ENCODE assay signal across 14 mouse cellular contexts in the genomic region with DNA sequence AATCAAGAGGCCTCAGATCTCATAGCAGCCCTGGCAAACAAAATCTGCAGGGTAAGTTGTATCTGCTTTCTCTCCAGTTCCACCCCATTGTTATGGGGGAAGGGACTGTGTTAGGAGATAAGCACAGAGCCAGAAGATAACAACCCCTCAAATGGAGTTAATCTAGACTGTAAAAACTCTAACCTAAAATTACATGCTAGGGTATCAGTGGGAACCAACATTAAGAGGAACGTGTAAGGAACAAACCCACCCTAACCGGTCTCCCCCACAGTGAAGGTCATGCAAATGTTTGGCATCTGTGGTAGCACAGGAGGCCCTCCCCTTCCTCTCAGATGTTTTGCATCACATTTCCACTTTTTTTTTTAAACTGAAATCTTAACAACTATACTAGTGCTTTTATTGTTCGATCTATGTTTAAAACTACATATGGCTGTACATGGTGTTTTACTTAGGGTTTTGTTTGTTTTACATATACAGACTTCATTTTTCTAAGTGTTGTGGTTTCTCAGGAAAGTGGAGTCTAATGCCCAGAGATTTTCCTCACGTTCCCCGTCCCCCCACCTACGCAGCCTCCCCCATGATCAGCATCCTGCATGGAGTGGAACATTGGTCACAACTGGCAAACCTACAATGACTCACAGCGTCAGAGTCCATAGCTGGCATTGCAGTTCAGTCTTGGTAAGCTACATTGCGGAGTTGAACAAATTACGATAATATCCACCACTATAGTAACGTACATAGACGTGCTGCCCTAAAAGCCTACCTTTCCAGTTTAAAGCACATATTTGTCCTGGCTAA. TPM values are rescaled to one million over a fixed set of nuclear protein-coding genes. Genes with fewer than 3 reads are reported as not detected.
DNase-seq lines count a peak whose midpoint lies in the region; ATAC-seq and TF ChIP-seq lines count a peak whose summit lies in the region.
"Had no signal": no experiment of that assay in that cellular context is flagged by ENCODE, and none has a peak within 500 bp of the region (broad histone marks: within the 10 kb centered on the region; RNA-seq: fewer than 3 reads in every experiment).

No protein-coding gene starts in this region.

- H3K4me3 ChIP-seq in heart, embryonic 11.5 days (ENCODE audit: low read depth, low read length): no peak overlapping the region
- no peak overlapping the region for H3K4me3 ChIP-seq in heart, adult 2 months
- H3K4me3 ChIP-seq in lung, embryonic 14.5 days (ENCODE audit: low read depth, low read length): no peak overlapping the region
- no peak overlapping the region for H3K4me3 ChIP-seq in kidney, embryonic 14.5 days (ENCODE audit: low read length)
- no peak overlapping the region for H3K4me3 ChIP-seq in forebrain, postnatal 0 days (ENCODE audit: low read depth, low read length)
- H3K4me3 ChIP-seq: hindbrain, embryonic 10.5 days had no signal

- no peak for DNase-seq in heart, adult 2 months
- no peak for DNase-seq in lung, embryonic 14.5 days
- no peak for DNase-seq in lung, postnatal 10 days
- peak; percentile 19 for DNase-seq in A20 (ENCODE audit: low read depth, low spot score)
- DNase-seq in induced T-regulatory cell, adult 2 months (ENCODE audit: low read depth): peak; percentile 44
- DNase-seq in forebrain, postnatal 0 days: no peak
- DNase-seq: cerebellum, adult 11 months; kidney, postnatal 36 days; left cerebral cortex, postnatal 4 days; lung, adult 2 months had no signal

- H3K36me3 ChIP-seq in heart, embryonic 11.5 days (ENCODE audit: control insufficient read depth, insufficient read depth, low read length): no peaks in the 10 kb centered on the region
- no peaks in the 10 kb centered on the region for H3K36me3 ChIP-seq in heart, adult 2 months (ENCODE audit: control insufficient read depth, insufficient read depth, low read length)
- H3K36me3 ChIP-seq in lung, embryonic 14.5 days (ENCODE audit: insufficient read depth): no peaks in the 10 kb centered on the region
- no peaks in the 10 kb centered on the region for H3K36me3 ChIP-seq in kidney, embryonic 14.5 days (ENCODE audit: control insufficient read depth, insufficient read depth, low read length)
- H3K36me3 ChIP-seq in forebrain, postnatal 0 days (ENCODE audit: insufficient read depth): 0 out of 2 replicates have a peak, but pooled peaks cover 4% of the 10 kb centered on the region

- no peaks in the 10 kb centered on the region for H3K9me3 ChIP-seq in heart, embryonic 11.5 days (replicated peaks; ENCODE audit: control insufficient read depth, low read length)
- no peaks in the 10 kb centered on the region for H3K9me3 ChIP-seq in lung, embryonic 14.5 days (ENCODE audit: low read depth, low read length)
- no peaks in the 10 kb centered on the region for H3K9me3 ChIP-seq in kidney, embryonic 14.5 days (ENCODE audit: control insufficient read depth, low read length)
- H3K9me3 ChIP-seq in forebrain, postnatal 0 days (ENCODE audit: low read length): no peaks in the 10 kb centered on the region
- H3K9me3 ChIP-seq: hindbrain, embryonic 10.5 days had no signal

- 0 out of 2 replicates have a peak overlapping the region, but pooled peaks have one; percentile 17 for H3K27ac ChIP-seq in heart, embryonic 11.5 days (ENCODE audit: low read depth, low read length)
- no peak overlapping the region for H3K27ac ChIP-seq in heart, adult 2 months
- H3K27ac ChIP-seq in lung, embryonic 14.5 days (ENCODE audit: low read depth): no peak overlapping the region
- no peak overlapping the region for H3K27ac ChIP-seq in kidney, embryonic 14.5 days (ENCODE audit: low read depth, low read length)
- H3K27ac ChIP-seq in forebrain, postnatal 0 days (ENCODE audit: low read depth, low read length): no peak overlapping the region
- H3K27ac ChIP-seq: hindbrain, embryonic 10.5 days had no signal

- TF ChIP-seq EP300 in heart, adult 2 months (IDR thresholded peaks at IDR 0.05; ENCODE audit: insufficient read depth, low read depth, low read length): no peak

- H3K4me1 ChIP-seq in heart, embryonic 11.5 days (ENCODE audit: control insufficient read depth, insufficient read depth, low read length): peaks cover 14% of the 10 kb centered on the region; the same call in 1 of the 2 replicates
- no peaks in the 10 kb centered on the region for H3K4me1 ChIP-seq in heart, adult 2 months (ENCODE audit: control insufficient read depth, insufficient read depth, low read length)
- no peaks in the 10 kb centered on the region for H3K4me1 ChIP-seq in lung, embryonic 14.5 days (ENCODE audit: insufficient read depth)
- no peaks in the 10 kb centered on the region for H3K4me1 ChIP-seq in kidney, embryonic 14.5 days (ENCODE audit: control insufficient read depth, insufficient read depth, low read length)
- no peaks in the 10 kb centered on the region for H3K4me1 ChIP-seq in forebrain, postnatal 0 days (ENCODE audit: insufficient read depth)
- H3K4me1 ChIP-seq: hindbrain, embryonic 10.5 days had no signal

- no peak overlapping the region for H3K9ac ChIP-seq in heart, embryonic 11.5 days (ENCODE audit: low read depth, low read length)
- no peak overlapping the region for H3K9ac ChIP-seq in heart, adult 2 months (ENCODE audit: low read depth, low read length)
- H3K9ac ChIP-seq in lung, embryonic 14.5 days: no peak overlapping the region
- no peak overlapping the region for H3K9ac ChIP-seq in kidney, embryonic 14.5 days (ENCODE audit: low read depth, low read length)
- no peak overlapping the region for H3K9ac ChIP-seq in forebrain, postnatal 0 days

- peak; percentile 62 for ATAC-seq in heart, embryonic 11.5 days (replicated peaks; ENCODE audit: insufficient number of reproducible peaks, low FRiP score, low TSS enrichment)
- peak; percentile 33; the same call in 1 of the 2 replicates for ATAC-seq in lung, embryonic 14.5 days (ENCODE audit: insufficient read depth)
- no peak for ATAC-seq in kidney, embryonic 14.5 days (ENCODE audit: low FRiP score, low TSS enrichment)
- ATAC-seq in forebrain, postnatal 0 days: no peak
- ATAC-seq: intestine, postnatal 0 days had no signal

- intact Hi-C loops in heart, adult 2 months (cut with DNase I): no loop called here

- TF ChIP-seq POLR2A in heart, adult 2 months (IDR thresholded peaks at IDR 0.05; ENCODE audit: insufficient read depth, low read depth, low read length): no peak

- no peak for TF ChIP-seq CTCF in heart, adult 2 months (IDR thresholded peaks at IDR 0.05)
- TF ChIP-seq CTCF in lung, embryonic 14.5 days (IDR thresholded peaks at IDR 0.05; ENCODE audit: low read depth): no peak
- TF ChIP-seq CTCF in forebrain, postnatal 0 days (IDR thresholded peaks at IDR 0.05; ENCODE audit: low read depth): no peak

- H3K27me3 ChIP-seq in heart, embryonic 11.5 days (ENCODE audit: control insufficient read depth, insufficient read depth, low read length): no peaks in the 10 kb centered on the region
- H3K27me3 ChIP-seq in heart, adult 2 months (ENCODE audit: control insufficient read depth, insufficient read depth, low read length): no peaks in the 10 kb centered on the region
- no peaks in the 10 kb centered on the region for H3K27me3 ChIP-seq in lung, embryonic 14.5 days (ENCODE audit: insufficient read depth, low read length)
- H3K27me3 ChIP-seq in kidney, embryonic 14.5 days (ENCODE audit: control insufficient read depth, insufficient read depth, low read length): no peaks in the 10 kb centered on the region
- no peaks in the 10 kb centered on the region for H3K27me3 ChIP-seq in forebrain, postnatal 0 days (ENCODE audit: insufficient read depth, low read length)

- H3K79me2 ChIP-seq in heart, adult 2 months (replicated peaks; ENCODE audit: control insufficient read depth, insufficient read depth, low read length): no peaks in the 10 kb centered on the region

- 69% methylated on average over 11 of the region's 11 CpGs for WGBS in heart, embryonic 11.5 days (ENCODE audit: insufficient replicate concordance)
- WGBS in heart, adult 2 months: 57% methylated on average over 11 of the region's 11 CpGs
- 70% methylated on average over 11 of the region's 11 CpGs for WGBS in lung, embryonic 14.5 days
- WGBS in kidney, embryonic 14.5 days: 82% methylated on average over 11 of the region's 11 CpGs
- 89% methylated on average over 11 of the region's 11 CpGs for WGBS in forebrain, postnatal 0 days

- no peak overlapping the region for H3K4me2 ChIP-seq in heart, embryonic 11.5 days
- no peak overlapping the region for H3K4me2 ChIP-seq in lung, embryonic 14.5 days
- no peak overlapping the region for H3K4me2 ChIP-seq in kidney, embryonic 14.5 days (replicated peaks; ENCODE audit: low read depth, low read length)
- no peak overlapping the region for H3K4me2 ChIP-seq in forebrain, postnatal 0 days (ENCODE audit: low read depth)

RNA-seq across cellular contexts. Expression of gene Vangl2, which starts 33.1 kb away (rescaled TPM):
- polyA plus RNA-seq in heart, embryonic 11.5 days (2014; fragmentation: Nextera tagmentation; extraction: Ambion mirVana): 10.4 and 10.9 TPM in 2 replicates
- total RNA-seq in heart, adult 2 months (2021): 1 to 10 TPM; 1.3 TPM
- polyA plus RNA-seq in heart, adult 2 months (2012; rRNA removed): 1.3 and 1.9 TPM in 2 replicates
- polyA plus RNA-seq in lung, embryonic 14.5 days (2014; fragmentation: Nextera tagmentation; extraction: Ambion mirVana): 17.1 TPM in 2 replicates
- polyA plus RNA-seq in kidney, embryonic 14.5 days (2014; fragmentation: Nextera tagmentation; extraction: Ambion mirVana): 18.2 and 19.0 TPM in 2 replicates
- total RNA-seq in forebrain, postnatal 0 days (2014; rRNA removed): 47.2 and 63.4 TPM in 2 replicates
- polyA plus RNA-seq in forebrain, postnatal 0 days (2015; fragmentation: Nextera tagmentation; extraction: Ambion mirVana): 35.3 and 37.3 TPM in 2 replicates

Comparison
In these comparisons a context has a peak if more than half of its experiments do, and no peak if none do; other contexts are left out.
1. ATAC-seq: peak in heart, embryonic 11.5 days (single experiment) and lung, embryonic 14.5 days (single experiment); none in kidney, embryonic 14.5 days (single experiment) and forebrain, postnatal 0 days (single experiment).
2. DNase-seq: peak in A20 (single experiment) and induced T-regulatory cell, adult 2 months (single experiment); none in heart, adult 2 months (0 of 2), lung, embryonic 14.5 days (single experiment), lung, postnatal 10 days (single experiment) and forebrain, postnatal 0 days (single experiment).